Mouse (Mus musculus) adrenal gland (tissue): ENCODE results near the gene Itpr3.

ENCODE experiments used
- intact Hi-C: fragments of 180-260 bp; cut with DNase I; formaldehyde crosslinking; loops from one replicate; pipeline ENCODE4 v1.15.1; 2025
- long read RNA-seq, 2 experiments: library from polyadenylated mRNA; unstranded; transcript quantifications; one replicate each; pipeline ENCODE4 v2.0.0; 2020; ENCODE audit warnings: borderline replicate concordance in 1 of 2; ENCODE audit not compliant: insufficient replicate concordance in 1 of 2

Gene Itpr3
- long read RNA-seq, experiment 1, partial matches to known transcripts, result 1 of 1 reads
- long read RNA-seq, experiment 1, other reads (novel, unspliced or antisense), result 0 of 1 reads
- long read RNA-seq, experiment 2, partial matches to known transcripts, result 0 of 2 reads
- long read RNA-seq, experiment 2, other reads (novel, unspliced or antisense), result 2 of 2 reads

DNA sequence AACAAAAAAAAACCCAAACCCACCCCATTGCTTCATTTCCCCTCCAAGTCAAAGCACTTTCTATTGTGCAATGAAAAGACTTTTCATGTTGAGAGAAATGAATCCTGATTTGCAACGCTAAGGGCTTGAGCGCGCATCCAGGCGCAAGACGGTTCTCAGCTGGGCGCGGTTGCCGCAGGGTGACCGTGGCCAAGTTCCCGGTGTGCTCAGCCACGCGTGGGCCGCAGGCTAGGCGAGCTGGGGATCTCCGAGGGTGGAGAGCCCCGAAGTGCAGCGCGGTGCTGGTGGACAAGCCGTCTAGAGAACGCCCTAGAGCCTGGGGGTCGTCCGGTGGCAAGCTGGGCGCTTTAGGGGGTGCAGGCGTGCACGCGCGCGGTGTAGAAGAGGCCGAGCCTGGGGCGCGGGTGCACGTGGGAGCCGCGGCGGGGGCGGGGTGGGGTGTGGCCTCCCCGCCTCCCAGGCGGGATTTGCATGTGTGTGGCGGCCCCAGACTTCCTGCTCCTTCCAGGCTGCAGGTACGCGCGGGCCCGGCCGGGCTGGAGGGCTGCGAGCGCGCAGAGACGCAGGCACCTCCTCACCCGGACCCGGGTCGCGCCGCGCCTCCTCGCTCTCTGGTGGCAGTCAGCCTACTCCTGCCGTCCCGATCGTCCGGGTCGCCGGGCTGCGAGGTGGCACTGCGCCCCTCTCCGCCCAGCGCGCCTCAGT is at the start of gene Itpr3:
Itpr3 (plus strand) TSS at position 493 of the 705 bp plus-strand sequence.
- intact Hi-C loops, result no loop called here

DNA sequence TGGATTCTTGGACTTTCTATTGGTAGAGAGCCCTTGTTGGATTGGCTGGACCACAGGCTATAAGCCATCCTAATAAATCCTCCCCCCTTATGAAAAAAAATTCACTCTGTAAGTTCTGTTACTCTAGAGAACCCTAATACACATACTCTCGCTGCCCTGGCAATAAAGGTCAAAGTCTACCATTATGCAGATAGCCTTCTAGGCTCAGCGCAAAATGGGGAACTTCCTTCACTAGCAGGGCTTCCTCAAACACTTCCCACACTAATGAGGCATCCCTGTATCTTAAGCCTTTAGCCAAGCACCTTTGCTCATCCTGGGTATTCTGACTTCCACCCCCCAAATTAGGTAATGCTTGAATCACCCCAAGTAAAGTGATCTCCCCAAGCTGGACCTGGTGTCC is 48.8 kb upstream of the Itpr3 start:
- intact Hi-C loops, result no loop called here

DNA sequence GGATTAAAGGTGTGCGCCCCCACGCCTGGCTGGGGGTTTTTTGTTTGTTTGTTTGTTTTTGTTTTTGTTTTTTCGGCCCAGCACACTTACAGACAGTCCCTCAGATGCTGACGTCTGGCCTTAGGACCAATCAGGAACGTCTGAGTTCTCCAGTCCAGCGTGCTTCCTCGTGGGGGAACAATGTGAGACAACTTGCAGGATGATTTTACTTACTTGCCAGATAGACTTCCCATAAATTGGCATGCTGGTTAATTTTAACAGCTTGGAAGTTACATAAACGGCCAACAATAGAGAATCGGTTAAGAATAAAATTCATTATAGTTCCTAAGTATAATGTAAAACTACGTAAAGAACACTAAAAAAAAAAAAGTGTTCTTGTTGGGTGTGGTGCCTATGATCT is 45.9 kb upstream of the Itpr3 start:
- intact Hi-C loops, result no loop called here

DNA sequence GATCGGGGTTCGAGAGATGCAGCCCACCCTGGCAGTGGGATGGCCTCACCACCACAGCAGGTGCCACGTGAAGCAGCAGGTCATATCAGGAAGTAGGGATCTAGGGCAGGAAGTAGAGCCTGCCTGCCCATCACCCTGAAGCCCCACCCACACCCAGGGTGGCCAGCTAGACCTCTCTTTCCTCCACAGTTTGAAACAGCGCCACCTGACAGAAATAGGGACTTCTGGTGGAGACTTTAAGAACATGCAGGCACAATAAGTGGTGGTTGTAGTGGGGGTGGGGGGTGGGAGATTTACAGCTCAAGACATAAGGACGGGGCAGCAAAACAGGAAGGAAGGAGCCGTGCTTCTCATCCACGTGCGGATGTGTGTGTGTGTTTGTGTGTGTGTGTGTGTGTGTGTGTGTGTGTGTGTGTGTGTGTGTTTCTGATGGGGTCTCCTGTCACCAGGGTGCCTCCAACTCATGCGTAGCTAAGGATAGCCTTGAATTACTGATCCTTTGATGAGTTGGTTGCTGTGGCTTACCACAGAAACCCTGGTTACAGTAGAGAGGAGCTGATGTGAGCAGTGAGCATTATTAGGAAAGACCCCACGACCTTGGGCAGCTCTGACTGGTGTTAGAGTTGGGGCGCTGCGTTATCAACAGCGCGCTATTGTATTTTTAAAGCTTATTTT is 45.0 kb upstream of the Itpr3 start:
- intact Hi-C loops, result no loop called here

DNA sequence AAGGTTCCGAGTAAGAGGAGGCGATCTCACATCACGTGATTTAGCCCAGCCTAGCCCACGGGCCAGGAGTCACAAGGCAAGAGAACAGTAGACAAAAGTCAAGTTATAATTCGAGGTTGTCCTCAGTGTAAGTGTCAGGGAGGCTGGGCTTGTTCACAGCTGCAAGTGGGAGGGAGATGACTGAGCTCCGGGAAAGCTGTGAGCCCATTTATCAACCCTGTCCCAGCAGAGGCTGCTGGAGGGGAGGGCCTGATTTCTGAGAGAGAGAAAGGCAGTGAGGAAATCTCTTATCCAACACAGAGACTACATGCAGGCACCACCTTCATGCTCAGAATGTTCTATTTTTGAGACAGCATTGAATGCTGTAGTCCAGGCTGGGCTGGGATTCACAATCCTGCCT is 44.2 kb upstream of the Itpr3 start:
- intact Hi-C loops, result no loop called here

DNA sequence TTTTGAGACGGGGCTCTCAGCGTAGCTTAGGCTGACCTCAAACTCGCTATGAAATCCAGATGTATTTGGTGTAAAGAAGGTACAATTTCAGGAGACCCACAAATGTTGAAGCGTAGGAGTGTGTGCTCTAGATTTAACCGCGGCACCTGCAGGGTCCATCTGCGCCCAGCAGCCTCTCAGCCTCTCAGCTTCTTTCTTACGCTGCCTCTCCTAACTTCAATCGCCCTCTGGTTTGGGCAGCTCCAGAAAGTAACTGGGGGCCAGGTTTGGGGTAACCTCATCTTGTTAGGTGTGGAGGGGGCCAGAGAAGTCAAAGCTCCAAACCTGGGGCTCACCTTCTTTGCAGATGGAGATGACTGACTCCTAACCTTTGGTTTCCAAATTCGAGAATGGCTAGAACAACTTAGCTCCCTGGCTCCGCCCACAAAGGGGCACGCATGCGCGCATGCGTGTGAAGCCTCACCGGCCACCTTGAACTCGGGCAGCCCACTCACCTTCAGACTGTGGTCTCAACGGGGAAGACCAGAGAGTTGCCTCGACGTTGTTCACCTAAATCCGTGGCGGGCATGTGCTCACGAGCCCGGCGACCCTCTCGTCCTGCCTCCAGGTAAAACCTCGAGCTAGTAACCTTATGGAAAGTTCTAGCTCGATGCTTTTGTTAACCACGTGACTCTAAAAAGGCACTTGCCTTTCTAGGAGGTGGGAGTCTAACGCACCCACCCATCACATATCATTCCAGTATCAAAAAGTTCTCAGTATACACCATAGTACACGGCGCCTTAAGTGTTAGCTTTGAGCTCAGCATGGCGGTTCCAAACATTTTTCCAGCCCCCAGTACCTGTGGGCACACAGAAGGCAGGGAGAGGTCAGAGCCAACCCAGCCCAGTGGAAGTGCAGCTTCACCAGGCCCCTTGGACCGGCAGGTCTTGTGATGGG is 39.3 kb upstream of the Itpr3 start:
- intact Hi-C loops, result no loop called here

DNA sequence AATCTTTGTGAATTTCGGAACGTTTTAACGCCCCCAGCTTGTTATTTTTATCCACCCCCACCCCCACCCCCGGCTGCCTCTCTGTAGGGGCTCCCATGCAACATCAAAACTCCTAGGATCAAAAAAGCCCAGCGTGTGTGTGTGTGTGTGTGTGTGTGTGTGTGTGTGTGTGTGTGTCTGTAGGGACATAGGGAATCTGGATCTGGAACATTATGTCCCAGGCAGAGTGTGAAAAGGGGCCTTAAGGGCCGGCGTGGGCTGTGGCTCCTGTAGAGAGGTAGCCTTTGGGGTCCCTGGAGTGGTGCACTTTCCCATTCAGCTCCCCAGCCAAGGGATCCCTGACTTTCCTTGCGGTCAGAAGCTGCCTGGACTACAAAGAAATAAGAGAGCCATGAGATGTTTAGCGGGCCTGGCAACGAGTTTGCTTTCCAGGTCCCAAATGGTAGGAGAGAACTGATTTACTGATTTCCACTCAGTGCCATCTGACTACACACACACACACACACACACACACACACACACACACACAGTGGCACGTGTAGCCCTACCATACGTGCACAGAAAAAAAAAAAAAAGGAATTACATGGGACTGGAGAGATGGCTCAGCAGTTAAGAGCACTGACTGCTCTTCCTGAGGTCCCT is 38.4 kb upstream of the Itpr3 start:
- intact Hi-C loops, result no loop called here

DNA sequence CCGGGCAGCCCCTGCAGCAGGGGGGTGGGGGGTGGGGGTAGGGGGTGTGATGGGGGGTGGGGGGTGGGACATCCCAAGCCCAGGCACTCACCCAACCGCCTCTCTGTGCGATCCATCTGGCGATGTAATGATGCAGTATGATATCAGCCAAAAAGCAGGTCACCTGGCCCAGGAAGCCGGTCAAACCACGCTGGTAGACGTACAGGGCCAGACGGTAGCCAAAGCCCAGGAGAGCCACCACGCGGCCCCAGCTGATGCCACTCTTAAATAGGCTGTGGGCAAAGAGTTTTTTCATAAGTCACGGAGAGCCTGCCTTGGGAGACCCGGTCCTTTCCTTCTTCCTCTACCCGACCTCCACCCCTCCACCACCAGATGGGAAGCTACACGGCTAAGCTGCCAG is 36.0 kb upstream of the Itpr3 start:
- intact Hi-C loops, result no loop called here

DNA sequence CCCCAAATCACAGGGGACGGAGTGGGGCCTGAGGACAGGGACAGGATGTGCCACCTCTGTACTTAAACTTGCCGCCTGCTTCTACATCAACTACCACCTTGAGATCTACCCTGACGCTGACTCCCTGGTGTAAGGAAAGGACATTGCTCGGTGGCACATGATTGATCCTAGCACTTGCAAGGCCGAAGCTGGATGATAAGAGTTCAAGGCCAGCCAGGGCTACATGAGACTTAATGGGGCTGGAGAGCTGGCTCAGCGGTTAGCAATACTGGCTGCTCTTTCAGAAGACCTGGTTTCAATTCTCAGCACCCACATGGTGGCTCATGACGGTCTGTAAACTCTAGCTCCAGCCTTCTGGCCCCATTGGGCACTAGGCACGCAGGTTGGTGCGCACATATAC is 35.4 kb upstream of the Itpr3 start:
- intact Hi-C loops, result no loop called here

DNA sequence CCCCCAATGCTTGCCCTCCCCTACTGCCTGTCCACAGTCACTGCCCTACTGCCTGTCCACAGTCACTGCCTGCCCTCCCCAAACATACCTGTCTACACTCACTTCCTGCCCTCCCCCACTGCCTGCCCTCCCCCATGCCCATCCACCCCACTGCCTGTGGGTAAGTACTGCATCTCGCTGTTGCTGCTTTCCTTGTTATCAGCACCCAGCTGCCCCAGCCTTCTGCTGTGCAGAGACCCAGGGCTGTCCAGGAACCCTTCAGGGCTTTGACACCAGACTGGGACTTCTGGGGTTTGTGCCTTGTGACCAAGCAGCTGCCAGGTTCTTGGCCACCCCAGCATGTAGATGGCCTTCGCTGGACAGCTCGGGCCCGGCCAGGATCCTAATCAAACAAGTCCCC is 33.8 kb upstream of the Itpr3 start:
- intact Hi-C loops, result no loop called here

DNA sequence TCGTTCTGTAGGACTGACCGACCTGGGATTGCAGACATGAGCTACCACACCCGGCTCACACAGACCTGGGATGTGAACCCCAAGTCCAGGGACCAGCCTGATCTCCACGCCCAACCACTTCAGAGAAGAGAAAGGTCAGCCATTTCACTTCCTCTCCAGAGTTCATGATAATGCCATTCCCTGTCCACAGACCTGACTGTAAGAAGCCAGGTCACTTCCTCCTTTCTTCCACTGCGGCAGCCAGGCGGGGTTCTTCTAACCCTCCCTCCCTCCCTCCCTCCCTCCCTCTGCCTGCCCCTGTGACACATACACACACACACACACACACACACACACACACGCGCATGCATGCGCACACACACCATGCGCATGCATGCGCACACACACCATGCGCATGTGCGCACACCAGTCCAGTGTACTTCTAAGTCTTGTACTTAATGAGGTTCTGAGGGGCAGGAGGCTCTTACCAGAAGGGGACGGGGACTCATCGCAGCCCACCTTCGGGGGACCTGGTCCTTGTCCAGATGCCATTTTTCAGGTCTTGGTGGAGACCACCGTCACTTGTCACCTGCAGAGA is 31.7 kb upstream of the Itpr3 start:
- intact Hi-C loops, result loop anchor here (5.0 kb wide), 1 partner anchor 88 kb away; the partner anchor contains the start of gene Cuta

DNA sequence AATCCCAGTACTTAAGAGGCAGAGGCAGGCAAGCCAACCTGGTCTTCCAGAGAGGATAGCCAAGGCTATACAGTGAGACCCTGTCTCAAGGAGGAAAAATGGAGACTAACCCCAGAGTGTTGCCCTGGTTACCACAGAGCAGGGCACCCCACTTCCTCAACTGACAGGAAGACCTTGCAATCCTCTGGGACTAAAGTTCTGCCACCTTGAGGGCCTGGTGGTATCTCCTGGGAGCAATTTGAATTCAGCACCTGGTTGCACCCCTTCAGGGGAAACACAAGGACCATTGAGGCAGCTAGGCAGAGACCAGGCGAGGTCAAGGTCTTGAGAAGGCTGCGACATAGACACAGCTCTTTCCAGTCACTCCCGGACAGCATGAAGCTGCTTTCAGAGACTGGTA is 31.2 kb upstream of the Itpr3 start:
- intact Hi-C loops, result loop anchor here (5.0 kb wide), 1 partner anchor 89 kb away; the partner anchor contains the start of gene Cuta

DNA sequence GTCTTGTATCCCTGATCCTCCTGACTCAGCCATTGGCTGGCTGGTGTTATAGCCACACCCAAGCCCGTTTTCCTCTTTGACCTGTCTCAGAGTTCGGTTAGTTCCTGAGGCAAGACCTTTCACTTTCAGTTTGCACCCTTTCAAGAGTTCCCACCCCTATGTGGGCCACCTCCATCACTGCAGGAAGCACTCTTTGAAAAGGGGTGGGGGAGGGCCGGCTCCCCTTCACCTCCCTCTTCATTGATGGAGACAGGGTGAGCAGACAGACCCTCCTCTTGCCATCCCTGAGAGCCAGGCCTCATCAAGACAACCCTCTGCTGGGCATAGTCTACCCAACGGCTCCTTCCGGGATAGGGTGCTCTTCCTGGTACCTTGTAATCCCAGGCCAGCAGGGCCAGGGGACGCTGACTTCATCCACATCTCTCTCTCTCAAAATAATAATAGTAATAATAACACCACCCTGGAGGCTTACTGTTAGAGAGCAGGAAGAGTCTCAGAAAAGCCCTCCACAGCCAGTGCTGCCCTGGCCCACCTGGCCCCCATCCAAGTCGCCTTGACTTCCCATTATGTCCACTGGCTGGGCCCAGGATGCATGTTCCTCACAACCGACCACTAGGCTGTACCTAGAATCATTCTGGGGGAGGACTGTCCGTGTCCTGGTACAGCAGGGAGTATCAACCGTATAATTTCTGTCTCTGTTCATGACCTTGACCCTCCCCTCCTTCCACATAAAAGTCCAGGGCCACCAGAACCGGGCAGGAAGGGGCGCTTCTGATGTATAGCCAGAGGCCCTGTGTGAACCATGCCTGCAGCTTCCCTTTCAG is 29.4 kb upstream of the Itpr3 start:
- intact Hi-C loops, result loop anchor here (5.0 kb wide), 1 partner anchor 90 kb away; the partner anchor contains the start of gene Cuta

DNA sequence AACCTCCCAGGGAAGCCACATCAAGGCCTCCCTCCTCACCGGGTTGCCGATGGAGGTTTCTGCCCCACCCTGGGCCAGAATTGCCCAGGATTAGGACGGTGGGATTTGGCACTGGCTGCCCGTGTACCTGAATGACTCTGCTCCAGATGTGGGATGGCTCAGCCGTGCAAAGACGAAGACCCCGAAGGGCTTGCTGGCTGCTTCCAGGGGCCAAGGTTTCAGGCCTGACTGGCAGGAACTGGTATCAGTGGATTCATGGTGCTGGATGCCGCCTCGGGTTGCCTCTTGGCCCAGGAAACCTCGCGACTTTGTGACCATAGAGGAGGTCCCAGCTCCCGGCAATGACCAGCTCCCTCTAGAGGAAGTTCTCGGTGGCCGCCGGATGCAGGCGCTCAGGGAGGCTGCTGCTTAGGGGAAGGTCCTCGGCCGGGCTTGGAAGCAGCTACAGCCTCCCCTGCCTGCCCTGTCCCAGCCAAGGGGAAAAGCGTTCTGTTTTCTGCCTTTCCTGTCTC is 28.8 kb upstream of the Itpr3 start:
- intact Hi-C loops, result loop anchor here (5.0 kb wide), 1 partner anchor 91 kb away; the partner anchor contains the start of gene Cuta

DNA sequence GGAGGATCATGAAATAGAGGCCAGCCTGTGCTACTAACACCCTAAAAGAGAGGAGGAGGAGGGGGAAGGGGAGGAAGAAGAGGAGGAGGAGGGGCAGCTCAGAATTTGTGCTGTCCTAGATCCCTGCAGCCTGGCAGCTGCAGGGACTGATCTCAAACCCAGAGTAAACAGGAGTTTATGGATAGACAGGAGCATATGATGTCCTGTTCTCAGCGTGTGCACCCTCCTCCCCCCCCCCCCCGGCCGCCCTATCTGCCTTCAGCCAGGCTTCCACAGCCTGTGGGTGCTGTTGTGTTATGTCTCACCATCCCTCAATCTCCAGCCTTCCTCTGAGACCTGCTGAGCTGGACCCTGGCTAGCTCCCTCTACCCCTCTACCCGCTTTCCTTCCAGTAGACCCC is 28.2 kb upstream of the Itpr3 start, which contains the start of gene Bak1:
Bak1 (minus strand) TSS at position 101 of the 400 bp plus-strand sequence.
- intact Hi-C loops, result loop anchor here (5.0 kb wide), 1 partner anchor 92 kb away; the partner anchor contains the start of gene Cuta

DNA sequence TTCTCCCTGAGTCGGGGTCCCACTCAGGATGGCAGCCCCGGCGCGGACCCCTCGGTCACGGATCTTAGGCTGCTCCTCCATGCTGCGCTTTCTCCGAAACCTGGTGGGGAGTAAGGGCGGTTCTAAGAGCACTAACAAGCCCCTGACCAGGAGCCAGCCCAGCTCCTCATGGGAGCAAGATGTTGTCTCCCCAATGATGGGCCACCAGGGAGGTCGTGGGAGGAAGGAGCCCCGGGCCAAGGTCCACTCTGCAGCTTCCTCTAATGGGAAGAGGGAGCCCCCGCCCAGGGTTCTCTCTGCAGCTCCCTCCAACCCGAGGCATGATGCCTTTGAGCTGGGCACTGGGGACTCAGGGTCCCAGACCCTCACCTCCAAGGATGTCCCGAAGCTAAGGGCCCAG is 27.7 kb upstream of the Itpr3 start:
- intact Hi-C loops, result loop anchor here (5.0 kb wide), 1 partner anchor 92 kb away; the partner anchor contains the start of gene Cuta

DNA sequence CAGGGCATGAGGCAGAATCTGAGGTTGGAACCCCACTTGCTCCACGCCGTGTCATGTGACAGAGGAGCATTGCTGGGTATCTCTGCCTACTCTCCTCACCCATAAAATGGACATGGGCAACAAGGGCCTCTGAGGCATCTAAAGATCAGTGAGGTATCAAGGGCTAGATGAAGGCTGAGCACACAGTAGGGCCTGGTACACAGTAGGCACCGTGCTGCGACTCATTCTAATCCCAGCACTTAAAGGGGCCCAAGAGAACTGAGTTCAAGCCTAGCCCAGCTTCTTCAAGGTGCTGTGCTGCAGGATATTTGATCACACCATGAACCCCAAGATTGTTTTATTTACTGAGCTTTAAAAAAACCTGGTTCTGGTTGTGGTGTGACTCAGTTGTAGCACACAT is 26.2 kb upstream of the Itpr3 start:
- intact Hi-C loops, result loop anchor here (5.0 to 10.0 kb wide), 4 partner anchors 56 to 494 kb away; partner anchors contain the start of gene Grm4

DNA sequence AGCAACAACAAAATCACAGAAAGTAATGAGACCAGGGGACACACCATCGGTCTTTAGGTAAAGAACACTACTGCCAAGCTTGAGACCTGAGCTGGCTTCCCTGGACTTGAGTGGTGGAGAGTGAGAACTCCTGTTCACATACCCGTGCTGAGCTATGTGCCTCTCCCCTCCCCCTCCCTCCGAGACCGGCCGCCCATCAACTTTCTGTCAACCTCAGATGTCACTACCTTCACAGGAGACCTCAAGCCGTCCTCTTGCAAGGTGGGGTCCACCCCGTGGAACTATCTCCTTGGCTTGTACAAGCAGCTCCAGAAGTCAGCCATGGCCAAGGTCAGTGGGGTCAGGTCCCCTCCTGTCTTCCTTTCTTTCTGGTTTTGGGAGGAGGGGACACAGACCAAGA is 24.8 kb upstream of the Itpr3 start:
- intact Hi-C loops, result loop anchor here (5.0 to 10.0 kb wide), 4 partner anchors 55 to 492 kb away; partner anchors contain the start of gene Grm4

DNA sequence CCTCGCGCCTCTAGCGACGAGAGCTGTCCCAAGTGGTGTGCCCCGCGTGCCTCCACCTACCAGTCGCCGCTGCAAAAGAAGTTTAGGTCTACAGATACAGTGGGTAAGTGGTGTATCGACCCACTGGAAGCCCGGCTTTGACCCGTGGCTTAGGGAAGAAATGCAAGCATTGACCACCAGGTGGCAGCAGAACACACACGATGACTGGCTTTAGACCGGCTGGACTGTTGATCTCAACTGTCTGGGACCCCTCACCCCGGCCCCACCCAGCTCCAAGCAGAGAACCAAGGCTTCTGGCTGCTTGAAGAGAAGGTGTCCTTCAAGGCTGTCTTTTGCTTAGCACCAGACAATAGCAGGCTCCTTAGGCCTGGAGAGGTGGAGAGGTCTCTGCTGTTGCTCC is 24.2 kb upstream of the Itpr3 start:
- intact Hi-C loops, result loop anchor here (5.0 to 10.0 kb wide), 4 partner anchors 54 to 492 kb away; partner anchors contain the start of gene Grm4
